Mouse (Mus musculus): ENCODE results near the gene Zfp54.
"Not testable (repeated sequence)": the region's sequence is repeated elsewhere in the genome, so short reads cannot be mapped to it uniquely, and the experiment has no call there.

Gene Zfp54

DNA sequence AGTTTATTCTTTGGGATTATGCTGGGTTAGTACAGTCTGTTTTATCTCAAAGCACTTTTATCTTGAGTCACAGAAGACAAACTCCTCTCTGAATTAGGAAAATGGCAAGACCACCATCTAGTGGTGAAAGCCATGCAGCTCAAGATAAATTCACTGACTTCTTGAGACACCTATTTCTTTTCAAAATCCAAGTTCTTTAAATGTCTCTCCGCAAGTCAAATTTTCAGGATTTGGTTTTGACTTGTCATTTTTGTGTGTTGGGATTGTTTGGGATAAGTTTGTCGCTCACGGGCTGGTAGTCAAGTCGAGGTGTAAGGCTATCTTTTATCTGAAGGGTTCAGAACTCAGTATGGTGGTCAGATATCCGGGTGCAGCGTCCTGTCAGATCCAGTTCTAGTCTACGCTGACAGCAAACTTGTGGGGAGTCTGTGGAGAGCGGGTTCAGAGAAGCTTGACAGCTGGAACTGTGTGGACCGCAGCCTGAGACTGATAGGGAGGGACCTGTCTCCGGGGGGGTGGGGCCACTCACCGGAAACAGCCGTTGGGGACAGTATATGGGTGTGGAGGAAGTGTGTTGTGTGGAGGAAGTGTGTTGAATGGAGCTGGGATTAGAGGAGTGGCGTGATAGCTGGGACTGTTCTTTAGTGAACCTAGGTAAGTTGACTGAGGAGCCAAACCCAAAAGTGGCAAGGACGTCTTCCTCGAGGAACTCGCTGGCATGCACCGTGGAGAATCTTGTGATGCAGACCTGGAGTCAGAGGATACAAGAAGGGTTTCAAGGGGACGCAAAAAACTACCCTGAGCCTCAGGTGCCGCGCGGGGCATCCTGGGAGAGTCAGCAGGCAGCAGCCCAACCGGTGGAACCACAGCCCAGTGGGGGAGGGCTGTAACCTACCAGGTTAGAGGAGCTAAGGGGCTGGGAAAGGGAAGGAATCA lies at the start of gene Zfp54:
TSS of gene Zfp54 (plus strand) at position 564 of the 936 bp plus-strand sequence.
- peak; percentile 79 for DNase-seq

DNA sequence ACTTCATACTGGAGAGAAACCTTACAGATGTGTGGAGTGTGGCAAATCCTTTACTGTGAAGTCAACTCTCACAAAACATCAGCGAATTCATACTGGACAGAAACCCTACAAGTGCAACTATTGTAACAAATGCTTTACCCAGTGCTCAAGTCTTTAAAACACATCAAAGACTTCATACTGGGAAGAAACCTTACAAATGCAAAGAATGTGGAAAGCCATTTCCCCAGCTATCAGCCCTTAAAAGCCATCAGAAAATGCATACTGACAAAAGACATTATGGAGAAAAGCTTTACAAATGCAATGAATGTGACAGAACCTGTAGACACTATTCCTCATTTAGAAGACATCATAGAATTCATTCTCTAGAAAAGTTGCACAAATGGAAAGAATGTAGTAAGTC lies 47.7 kb upstream of the Zfp54 start:
- no peak for DNase-seq

DNA sequence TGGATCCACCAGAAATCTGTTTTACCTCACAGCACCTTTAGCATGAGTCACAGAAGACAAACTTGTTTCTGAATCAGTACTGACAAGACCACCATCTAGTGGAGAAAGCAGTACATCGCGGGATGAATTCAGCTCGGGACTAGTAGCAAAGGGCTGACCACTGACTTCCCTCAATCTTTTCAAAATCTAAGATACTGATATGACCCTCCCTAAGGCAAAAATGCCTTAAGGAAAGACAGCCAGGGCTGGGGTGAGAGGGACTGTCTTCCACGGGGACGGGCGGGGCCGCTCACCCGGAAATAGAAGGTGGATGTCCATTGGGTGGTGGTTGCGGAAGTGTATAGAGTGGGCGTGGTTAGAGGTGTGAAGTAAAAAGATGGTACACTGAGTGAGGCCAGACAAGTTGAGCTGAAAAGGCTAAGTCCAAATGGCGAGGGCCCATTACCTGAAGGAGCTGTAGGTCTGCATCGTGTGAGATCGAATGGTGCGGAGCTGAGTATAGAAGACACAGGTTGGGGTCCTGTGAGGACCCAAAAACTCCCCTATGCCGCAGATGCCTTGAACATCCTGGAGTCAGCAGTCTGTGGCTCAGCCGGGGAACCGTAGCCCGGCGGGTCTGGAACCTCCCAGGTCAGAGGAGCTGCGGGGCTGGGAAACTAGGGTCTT lies 39.5 kb upstream of the Zfp54 start, which contains the start of gene Zfp677:
TSS of gene Zfp677 (plus strand) at position 358 of the 666 bp plus-strand sequence.
- DNase-seq = peak; percentile 72

DNA sequence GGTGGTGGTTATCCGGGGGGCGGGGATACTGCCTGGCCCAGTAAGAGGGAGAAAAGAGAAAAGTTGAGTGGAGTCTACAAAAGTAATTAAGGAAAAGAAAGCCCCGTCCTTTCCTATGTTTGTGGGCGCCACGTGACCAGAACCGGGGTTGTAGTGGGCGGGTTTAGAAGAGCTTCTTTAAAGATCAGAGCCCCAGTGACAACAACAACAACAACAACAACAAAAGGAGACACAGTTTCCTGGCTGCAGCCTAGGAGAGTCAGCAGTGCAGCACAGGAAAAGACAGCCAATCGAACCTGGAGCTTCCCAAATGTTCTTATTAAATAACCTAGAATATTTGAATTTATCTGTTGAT lies 39.0 kb upstream of the Zfp54 start:
- DNase-seq = no peak

DNA sequence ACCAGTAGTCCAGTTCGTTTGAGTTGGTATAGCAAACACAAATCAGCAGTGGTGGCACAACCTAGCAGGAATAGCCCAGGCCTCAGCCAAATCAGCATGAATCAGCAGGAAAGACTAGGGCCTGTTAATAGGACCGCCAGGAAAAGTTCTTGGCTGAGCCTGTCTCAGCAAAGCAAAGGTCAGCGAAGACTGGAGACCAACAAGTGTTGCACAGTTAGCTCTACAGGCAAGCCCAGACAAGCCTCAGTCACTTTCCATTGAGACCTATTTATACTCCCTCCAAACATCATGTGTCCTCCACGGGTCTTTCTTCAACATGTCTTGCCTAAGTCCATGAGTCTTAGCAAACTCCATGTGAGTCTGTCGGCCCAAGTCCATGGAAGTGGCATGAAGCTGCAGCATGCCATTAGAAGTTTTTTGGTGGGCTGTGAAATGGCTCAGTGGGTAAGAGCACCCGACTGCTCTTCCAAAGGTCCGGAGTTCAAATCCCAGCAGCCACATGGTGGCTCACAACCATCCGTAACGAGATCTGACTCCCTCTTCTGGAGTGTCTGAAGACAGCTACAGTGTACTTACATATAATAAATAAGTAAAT lies 15.9 kb downstream of the Zfp54 start:
- not testable (repeated sequence) for DNase-seq

DNA sequence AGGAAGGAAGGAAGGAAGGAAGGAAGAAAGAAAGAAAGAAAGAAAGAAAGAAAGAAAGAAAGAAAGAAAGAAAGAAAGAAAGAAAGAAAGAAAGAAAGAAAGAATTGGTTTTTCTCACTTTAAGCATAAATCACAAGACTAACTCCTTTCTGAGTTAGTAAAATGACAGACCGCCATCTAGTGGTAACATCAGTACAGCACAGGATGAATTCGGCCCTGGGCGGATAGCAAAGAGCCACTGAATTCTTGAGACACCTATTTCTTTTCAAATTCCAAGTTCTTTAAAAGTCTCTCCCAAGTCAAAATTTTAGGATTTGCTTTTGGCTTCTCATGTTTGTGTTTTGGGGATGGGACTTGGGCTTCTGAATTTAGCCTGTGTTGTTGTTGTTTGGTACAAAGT lies 26.6 kb downstream of the Zfp54 start:
- DNase-seq = peak; percentile 74

DNA sequence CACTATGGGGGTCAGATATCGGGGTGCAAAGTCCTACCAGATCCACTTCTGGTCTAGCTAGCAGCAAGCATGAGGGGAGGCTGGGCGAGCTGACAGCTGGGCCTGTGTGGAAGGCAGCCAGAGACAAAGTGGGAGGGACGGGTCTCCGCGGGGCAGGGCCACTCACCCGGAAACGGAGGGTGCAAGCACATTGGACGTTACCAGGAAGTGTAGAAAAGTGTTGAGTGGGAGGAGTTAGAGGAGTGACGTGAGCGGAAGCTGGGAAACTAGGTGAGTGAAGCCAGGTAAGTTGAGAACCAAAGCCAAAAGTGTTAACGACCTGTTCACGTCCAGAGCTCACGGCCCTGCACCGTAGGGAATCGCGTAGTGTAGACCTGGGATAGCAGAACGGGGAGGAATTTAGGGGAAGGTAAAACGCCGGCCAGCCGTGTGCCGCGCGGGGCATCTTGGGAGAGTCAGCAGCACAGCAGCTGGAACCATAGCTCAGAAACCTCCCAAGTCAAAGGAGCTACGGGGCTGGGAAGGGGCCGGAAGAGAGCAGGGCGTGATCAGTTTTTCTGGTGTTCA lies 27.2 kb downstream of the Zfp54 start, which contains the start of gene Zfp51:
TSS of gene Zfp51 (plus strand) at position 237 of the 567 bp plus-strand sequence.
- peak; percentile 94 for DNase-seq

DNA sequence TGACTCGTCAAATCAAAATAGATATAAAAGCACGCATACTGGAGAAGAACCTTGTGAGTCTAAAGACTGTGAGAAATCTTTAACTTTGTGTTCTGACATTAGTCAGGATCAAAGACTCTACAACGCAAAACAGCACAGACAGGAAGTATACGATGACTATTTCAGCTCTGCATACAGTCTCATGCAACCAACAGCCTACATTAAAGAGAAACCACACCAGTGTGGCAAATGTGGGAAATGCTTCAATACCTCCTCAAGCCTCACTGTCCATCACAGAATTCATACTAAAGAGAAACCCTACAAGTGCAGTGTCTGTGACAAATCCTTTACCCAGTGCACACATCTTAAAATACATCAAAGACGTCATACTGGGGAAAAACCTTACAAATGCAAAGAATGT lies 40.5 kb downstream of the Zfp54 start:
- no peak for DNase-seq

DNA sequence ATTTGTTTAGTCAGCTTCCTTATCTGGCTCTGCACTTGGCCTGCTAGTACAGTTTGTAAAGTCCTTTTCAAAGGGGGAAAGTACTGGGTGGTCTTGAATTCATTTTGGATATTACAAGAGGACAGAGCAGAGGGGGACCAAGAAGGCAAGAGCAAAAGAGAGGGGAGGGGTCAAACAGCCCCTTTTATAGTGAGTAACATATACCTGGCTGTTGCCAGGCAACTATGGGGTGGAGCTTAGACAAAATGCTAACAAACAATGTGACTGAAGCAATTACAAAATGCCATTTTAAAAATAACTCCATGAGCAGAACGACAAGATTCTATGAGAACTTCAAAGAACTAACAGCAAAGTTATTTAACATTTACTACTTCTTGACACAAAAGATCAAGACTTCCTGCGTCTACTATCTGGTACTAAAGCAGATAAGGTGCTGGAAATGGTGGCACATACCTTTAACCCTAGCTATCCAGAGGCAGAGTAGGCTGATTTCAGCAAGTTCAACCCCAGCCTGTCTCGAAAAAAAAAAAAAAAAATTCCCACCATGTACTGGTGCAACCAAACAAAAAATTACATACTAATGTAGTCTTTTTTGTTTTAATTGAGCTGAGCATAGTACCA lies 49.1 kb downstream of the Zfp54 start:
- DNase-seq = no peak

DNA sequence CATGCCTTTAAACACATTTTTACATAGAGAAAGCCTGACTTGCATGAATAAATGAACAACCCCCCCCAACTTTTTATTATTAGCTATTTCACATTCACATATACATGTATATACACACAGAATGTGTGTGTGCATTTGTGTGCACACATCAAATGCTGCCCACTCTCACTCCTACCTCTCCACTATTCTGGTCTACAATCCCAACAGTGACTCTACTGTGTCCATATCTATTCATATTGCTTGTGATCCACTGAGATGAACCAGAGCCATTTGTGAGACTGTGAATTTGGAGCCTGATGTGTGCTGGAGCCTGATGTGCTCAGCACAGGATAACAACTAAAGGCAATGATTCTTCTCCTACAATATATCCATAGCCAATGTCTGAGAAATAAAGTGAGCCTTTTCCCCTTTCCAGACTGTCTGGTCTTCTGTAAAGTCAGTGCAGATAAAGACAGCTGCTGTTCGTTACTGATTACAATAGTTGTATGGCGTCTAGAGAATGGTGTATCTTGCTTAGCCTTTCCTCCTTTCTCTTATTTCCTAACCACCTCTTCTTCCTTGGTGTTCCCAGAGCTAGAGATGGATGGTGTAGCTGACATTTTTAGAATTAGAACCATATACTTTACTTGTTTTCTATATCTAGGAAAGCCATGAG lies 49.8 kb downstream of the Zfp54 start:
- no peak for DNase-seq

DNA sequence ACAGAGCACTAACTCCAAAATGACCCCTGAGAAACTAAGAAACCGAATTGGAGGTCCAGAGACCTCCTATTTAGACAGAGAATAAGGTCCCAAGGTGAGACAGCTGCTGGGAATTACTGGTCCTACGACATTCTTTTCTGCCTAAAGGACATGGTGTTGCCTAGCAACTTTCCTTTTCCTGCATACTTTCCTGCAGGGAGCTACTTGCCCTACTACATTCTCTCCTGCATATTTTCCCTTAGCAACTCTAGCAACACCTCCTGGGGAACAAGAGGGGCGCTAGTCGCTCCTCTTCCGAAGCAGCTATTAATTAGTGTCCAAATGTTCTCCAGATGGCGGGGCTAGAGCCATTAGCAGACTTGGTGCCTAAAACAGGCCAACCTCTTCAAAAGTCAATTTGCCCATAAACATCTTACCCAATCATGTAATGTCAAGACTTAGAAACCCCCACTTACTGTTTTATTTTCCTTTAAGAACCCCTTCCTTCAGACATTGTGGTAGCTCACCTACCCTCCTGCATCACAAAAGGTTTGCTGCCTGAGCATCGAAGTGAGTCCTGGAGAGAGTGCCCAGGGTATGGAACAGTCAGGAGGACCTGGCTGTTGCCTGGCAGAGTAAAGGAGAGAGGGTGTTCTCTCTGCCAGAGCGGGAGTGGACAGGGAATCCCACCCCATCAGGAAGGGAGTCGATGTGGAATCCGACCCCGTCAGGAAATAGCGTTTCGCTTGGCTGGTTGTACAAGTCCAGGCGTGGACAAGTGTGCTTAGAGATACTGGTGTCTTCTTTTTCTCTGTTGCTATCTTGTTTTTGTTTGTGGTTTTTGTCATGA lies 50.5 kb downstream of the Zfp54 start:
- DNase-seq = peak; percentile 42

DNA sequence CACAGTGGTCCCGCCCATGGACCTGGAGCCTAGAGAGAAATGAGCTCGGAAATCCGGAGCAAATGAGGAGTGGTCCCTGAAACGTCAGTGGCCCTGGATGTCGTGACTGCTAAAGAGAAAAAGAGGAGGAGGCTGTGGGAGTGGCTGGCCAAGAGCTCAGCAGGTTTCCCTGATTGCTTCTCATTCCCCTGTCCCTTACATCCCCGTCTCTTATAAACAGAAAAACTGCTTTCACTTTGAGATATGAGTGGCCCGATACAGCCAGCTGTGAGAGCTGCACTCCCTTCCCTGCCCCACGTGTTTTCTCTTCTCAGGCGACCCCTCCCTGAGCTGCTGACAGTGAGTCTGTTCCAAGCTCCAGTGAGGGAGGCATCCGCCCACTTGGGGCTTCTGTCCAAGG lies 51.7 kb downstream of the Zfp54 start:
- DNase-seq = peak; percentile 36

DNA sequence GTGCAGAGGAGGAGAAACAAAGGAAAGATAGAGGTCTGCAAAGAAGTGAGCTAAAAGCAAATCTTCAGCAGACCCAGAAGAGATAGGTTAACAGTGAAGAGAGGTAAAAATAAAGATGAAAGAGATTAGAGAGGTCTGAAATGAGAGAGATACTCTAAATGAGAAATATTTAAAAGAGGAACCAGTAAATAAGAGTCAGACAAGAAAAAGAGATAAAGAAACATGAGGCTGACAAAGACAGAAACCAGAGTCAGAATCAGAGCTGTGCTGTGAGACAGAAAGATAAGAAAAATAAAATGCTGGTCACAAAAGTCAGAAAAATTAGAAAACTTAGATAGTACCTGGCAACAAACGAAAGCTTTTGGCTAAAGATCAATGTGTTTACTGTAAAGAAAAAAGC lies 52.3 kb downstream of the Zfp54 start:
- not testable (repeated sequence) for DNase-seq

DNA sequence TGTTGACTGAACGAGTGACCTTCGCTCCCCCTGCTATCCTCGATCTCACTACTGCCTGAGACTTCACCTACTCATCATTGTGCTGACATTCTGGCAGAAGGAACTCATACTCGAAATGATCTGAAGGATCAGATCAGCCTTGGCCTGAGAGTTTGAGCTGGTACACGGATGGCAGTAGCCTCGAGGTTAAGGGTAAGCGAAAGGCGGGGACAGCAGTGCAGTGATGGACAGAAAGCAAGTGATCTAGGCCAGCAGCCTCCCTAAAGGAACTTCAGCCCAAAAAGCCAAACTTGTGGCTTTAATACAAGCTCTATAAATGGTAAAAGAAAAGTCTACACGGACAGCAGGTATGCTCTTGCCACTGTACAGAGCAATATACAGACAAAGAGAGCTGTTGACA lies 53.3 kb downstream of the Zfp54 start:
- DNase-seq = not testable (repeated sequence)

DNA sequence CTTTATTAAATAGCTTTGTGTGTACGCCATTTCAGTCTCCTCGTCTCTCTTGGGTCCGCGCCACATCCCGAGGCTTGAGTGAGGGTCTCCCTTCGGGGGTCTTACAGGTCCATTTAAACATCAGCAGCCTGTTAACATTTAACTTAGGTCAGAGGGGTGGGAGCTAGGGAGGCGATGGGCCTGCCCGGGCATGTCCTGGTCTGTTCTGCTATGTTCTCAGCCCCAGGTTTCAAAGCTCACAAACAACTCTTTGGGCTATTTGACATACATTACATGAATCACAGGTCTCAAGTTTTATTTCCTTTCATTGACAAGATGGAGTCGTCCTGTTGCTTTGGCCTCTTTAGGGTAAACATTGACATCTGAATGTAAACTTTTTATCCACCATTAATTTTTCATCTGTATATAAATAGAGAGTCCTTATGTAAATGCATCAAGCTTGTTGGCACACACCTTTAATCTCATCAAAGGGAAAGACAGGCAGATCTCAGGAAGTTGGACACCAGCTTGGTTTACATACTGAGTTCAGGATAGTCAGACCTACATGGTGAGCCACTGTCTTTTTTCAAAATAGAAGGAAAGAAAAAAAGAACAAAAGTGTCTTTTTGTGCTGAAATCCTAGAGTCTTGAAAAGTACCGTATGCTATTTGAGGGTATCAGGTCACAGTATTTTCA lies 55.2 kb downstream of the Zfp54 start:
- DNase-seq = not testable (repeated sequence)

Measured in kidney, adult 18-20 months (tissue).